ENCODE assay signal across 11 mouse cellular contexts in genomic region chr19:10176941-10177372, GRCm38 (mm10). TPM values are rescaled to one million over a fixed set of nuclear protein-coding genes. Genes with fewer than 3 reads are reported as not detected.
DNase-seq lines count a peak whose midpoint lies in the region; ATAC-seq and TF ChIP-seq lines count a peak whose summit lies in the region.
"Had no signal": no experiment of that assay in that cellular context is flagged by ENCODE, and none has a peak within 500 bp of the region (broad histone marks: within the 10 kb centered on the region; RNA-seq: fewer than 3 reads in every experiment).

No protein-coding gene starts in this region.

- peak overlapping the region; percentile 21; the same call in 1 of the 2 replicates for H3K4me2 ChIP-seq in heart, embryonic 12.5 days
- H3K4me2 ChIP-seq in kidney, postnatal 0 days (ENCODE audit: low read length) = no peak overlapping the region
- no peak overlapping the region for H3K4me2 ChIP-seq in hindbrain, embryonic 16.5 days (ENCODE audit: low read length)

- 38% methylated on average over 7 of the region's 7 CpGs for WGBS in heart, embryonic 12.5 days
- 37% methylated on average over 7 of the region's 7 CpGs for WGBS in kidney, postnatal 0 days
- 57% methylated on average over 7 of the region's 7 CpGs for WGBS in hindbrain, embryonic 16.5 days

- peak overlapping the region; percentile 54; the same call in 1 of the 2 replicates for H3K27ac ChIP-seq in heart, embryonic 12.5 days (ENCODE audit: poor library complexity, severe bottlenecking)
- no peak overlapping the region for H3K27ac ChIP-seq in kidney, postnatal 0 days
- H3K27ac ChIP-seq in hindbrain, embryonic 16.5 days (ENCODE audit: low read depth, low read length) = no peak overlapping the region

- no peaks in the 10 kb centered on the region for H3K27me3 ChIP-seq in heart, embryonic 12.5 days (replicated peaks)
- H3K27me3 ChIP-seq in megakaryocyte, embryonic 14.5 days (replicated peaks) = no peaks in the 10 kb centered on the region
- no peaks in the 10 kb centered on the region for H3K27me3 ChIP-seq in kidney, postnatal 0 days (ENCODE audit: insufficient read depth, low read length)
- H3K27me3 ChIP-seq in hindbrain, embryonic 16.5 days (replicated peaks; ENCODE audit: control insufficient read depth, insufficient read depth, low read length) = no peaks in the 10 kb centered on the region

- H3K4me1 ChIP-seq in heart, embryonic 12.5 days (replicated peaks) = peaks cover 16% of the 10 kb centered on the region
- peaks cover 65% of the 10 kb centered on the region for H3K4me1 ChIP-seq in megakaryocyte, embryonic 14.5 days
- no peaks in the 10 kb centered on the region for H3K4me1 ChIP-seq in kidney, postnatal 0 days (replicated peaks; ENCODE audit: insufficient read depth, low read length)
- H3K4me1 ChIP-seq in hindbrain, embryonic 16.5 days (ENCODE audit: control insufficient read depth, insufficient read depth, low read depth, low read length) = no peaks in the 10 kb centered on the region

- H3K9ac ChIP-seq in heart, embryonic 12.5 days = no peak overlapping the region
- no peak overlapping the region for H3K9ac ChIP-seq in kidney, postnatal 0 days (ENCODE audit: low read depth, low read length)
- H3K9ac ChIP-seq in hindbrain, embryonic 16.5 days (ENCODE audit: low read depth, low read length) = no peak overlapping the region

- no peak for ATAC-seq in heart, embryonic 12.5 days (ENCODE audit: insufficient number of reproducible peaks, low FRiP score)
- ATAC-seq in megakaryocyte, adult 5-6 weeks (ENCODE audit: poor library complexity, severe bottlenecking) = no peak
- peak; percentile 17; the same call in 1 of the 2 replicates for ATAC-seq in kidney, postnatal 0 days (replicated peaks; ENCODE audit: low FRiP score, low read depth)
- no peak for ATAC-seq in hindbrain, embryonic 16.5 days
- ATAC-seq: forebrain, embryonic 16.5 days had no signal

- DNase-seq in heart, postnatal 25 days (ENCODE audit: low spot score) = no peak
- peak; percentile 82 for DNase-seq in kidney, postnatal 0 days (ENCODE audit: low spot score)
- peak; percentile 63 for DNase-seq in testis, postnatal 10 days (ENCODE audit: low spot score)
- no peak for DNase-seq in cerebellum, postnatal 36 days
- DNase-seq: left cerebral cortex, postnatal 4 days; thymus, adult 18-20 months had no signal

- TF ChIP-seq CTCF in kidney, postnatal 0 days (IDR thresholded peaks at IDR 0.05; ENCODE audit: low read depth) = no peak

- H3K36me3 ChIP-seq in heart, embryonic 12.5 days = no peaks in the 10 kb centered on the region
- peaks cover 10% of the 10 kb centered on the region for H3K36me3 ChIP-seq in megakaryocyte, embryonic 14.5 days (replicated peaks; ENCODE audit: low read length)
- H3K36me3 ChIP-seq in kidney, postnatal 0 days (ENCODE audit: insufficient read depth, low read length) = no peaks in the 10 kb centered on the region
- H3K36me3 ChIP-seq in hindbrain, embryonic 16.5 days (ENCODE audit: control insufficient read depth, insufficient read depth, low read length) = no peaks in the 10 kb centered on the region

- intact Hi-C loops in heart, postnatal 25 days (cut with DNase I) = no loop called here

- no peak overlapping the region for H3K4me3 ChIP-seq in heart, embryonic 12.5 days
- peak overlapping the region; percentile 33 for H3K4me3 ChIP-seq in megakaryocyte, embryonic 14.5 days (replicated peaks)
- no peak overlapping the region for H3K4me3 ChIP-seq in kidney, postnatal 0 days (replicated peaks; ENCODE audit: low read depth, low read length)
- H3K4me3 ChIP-seq in hindbrain, embryonic 16.5 days (ENCODE audit: low read length) = no peak overlapping the region

- peaks cover 5% of the 10 kb centered on the region; the same call in 1 of the 2 replicates for H3K9me3 ChIP-seq in heart, embryonic 12.5 days (replicated peaks)
- H3K9me3 ChIP-seq in megakaryocyte, embryonic 14.5 days = peaks cover 11% of the 10 kb centered on the region
- H3K9me3 ChIP-seq in kidney, postnatal 0 days (replicated peaks; ENCODE audit: low read length) = no peaks in the 10 kb centered on the region
- no peaks in the 10 kb centered on the region for H3K9me3 ChIP-seq in hindbrain, embryonic 16.5 days (ENCODE audit: control insufficient read depth, low read length)

RNA-seq across cellular contexts. Expression of gene Fads1, which starts 5.7 kb away (rescaled TPM):
- polyA plus RNA-seq in heart, embryonic 12.5 days (2016; fragmentation: Nextera tagmentation; extraction: Ambion mirVana) = 72.1 and 75.0 TPM in 2 replicates
- 10 to 100 TPM; 20.2 to 23.7 TPM for total RNA-seq in heart, postnatal 25 days (2021)
- polyA plus RNA-seq in megakaryocyte, embryonic 14.5 days (2012; ENCODE audit: insufficient read depth, low replicate concordance) = 76.5 and 120 TPM in 2 replicates
- 12.3 and 12.6 TPM in 2 replicates for total RNA-seq in megakaryocyte, adult 5-6 weeks (2015)
- total RNA-seq in megakaryocyte, adult 5-6 weeks (2017) = 5.3 and 9.6 TPM in 2 replicates
- 54.6 and 63.9 TPM in 2 replicates for polyA plus RNA-seq in kidney, postnatal 0 days (2015; fragmentation: Nextera tagmentation; extraction: Ambion mirVana)
- polyA plus RNA-seq in hindbrain, embryonic 16.5 days (2015; fragmentation: Nextera tagmentation; extraction: Ambion mirVana) = 169 and 177 TPM in 2 replicates

RNA-seq across cellular contexts. Expression of gene Tmem258, which starts 26.9 kb away (rescaled TPM):
- 389 TPM in 2 replicates for polyA plus RNA-seq in heart, embryonic 12.5 days (2016; fragmentation: Nextera tagmentation; extraction: Ambion mirVana)
- total RNA-seq in heart, postnatal 25 days (2021) = 100 to 1,000 TPM; 172 to 178 TPM
- polyA plus RNA-seq in megakaryocyte, embryonic 14.5 days (2012; ENCODE audit: insufficient read depth, low replicate concordance) = 17.7 TPM in 1 of 2 replicates, not detected in the other
- total RNA-seq in megakaryocyte, adult 5-6 weeks (2015) = 182 and 197 TPM in 2 replicates
- 163 and 204 TPM in 2 replicates for total RNA-seq in megakaryocyte, adult 5-6 weeks (2017)
- 427 and 460 TPM in 2 replicates for polyA plus RNA-seq in kidney, postnatal 0 days (2015; fragmentation: Nextera tagmentation; extraction: Ambion mirVana)
- 281 and 311 TPM in 2 replicates for polyA plus RNA-seq in hindbrain, embryonic 16.5 days (2015; fragmentation: Nextera tagmentation; extraction: Ambion mirVana)

RNA-seq across cellular contexts. Expression of gene Fen1, which starts 27.0 kb away (rescaled TPM):
- polyA plus RNA-seq in heart, embryonic 12.5 days (2016; fragmentation: Nextera tagmentation; extraction: Ambion mirVana) = 59.2 and 59.3 TPM in 2 replicates
- total RNA-seq in heart, postnatal 25 days (2021) = 1 to 10 TPM; 4.5 to 4.7 TPM
- 2.6 and 18.8 TPM in 2 replicates for polyA plus RNA-seq in megakaryocyte, embryonic 14.5 days (2012; ENCODE audit: insufficient read depth, low replicate concordance)
- 30.7 and 33.9 TPM in 2 replicates for total RNA-seq in megakaryocyte, adult 5-6 weeks (2015)
- total RNA-seq in megakaryocyte, adult 5-6 weeks (2017) = 60.5 and 62.9 TPM in 2 replicates
- polyA plus RNA-seq in kidney, postnatal 0 days (2015; fragmentation: Nextera tagmentation; extraction: Ambion mirVana) = 46.6 and 56.1 TPM in 2 replicates
- 27.6 and 29.4 TPM in 2 replicates for polyA plus RNA-seq in hindbrain, embryonic 16.5 days (2015; fragmentation: Nextera tagmentation; extraction: Ambion mirVana)

Comparison
In these comparisons a context has a peak if more than half of its experiments do, and no peak if none do; other contexts are left out.
1. DNase-seq: peak in kidney, postnatal 0 days (single experiment) and testis, postnatal 10 days (single experiment); none in heart, postnatal 25 days (single experiment) and cerebellum, postnatal 36 days (0 of 2).
2. RNA of gene Tmem258, which starts 26.9 kb away (polyA plus RNA-seq): 427 to 460 TPM in kidney, postnatal 0 days, 389 TPM in heart, embryonic 12.5 days and 281 to 311 TPM in hindbrain, embryonic 16.5 days; 17.7 TPM in megakaryocyte, embryonic 14.5 days; every median in the first group is over 10 times any median in the second.